Mouse (Mus musculus) liver, postnatal 0 days (tissue): ENCODE measurements around the gene Cxcr4. TPM values are rescaled to one million over a fixed set of nuclear protein-coding genes. Genes with fewer than 3 reads are reported as not detected.

ENCODE experiments used
- ATAC-seq: fragments of 200-750 bp; cut with Nextera tagmentation; 2 replicates; pipeline ENCODE4 v1.8.0; 2017; ENCODE audit warnings: mild to moderate bottlenecking, moderate library complexity
- DNase-seq: peaks from one replicate; pipeline ENCODE4 v3.0.0-alpha.2; 2016
- H3K27ac ChIP-seq: fragments of 300-500 bp; sonication (generic); 2 replicates; pipeline ENCODE4 v1.5.1; 2014; ENCODE audit warnings: antibody characterized with exemption, moderate library complexity, mild to moderate bottlenecking, low read depth
- H3K27me3 ChIP-seq: fragments of 300-500 bp; sonication (generic); 2 replicates; pipeline ENCODE4 v1.6.1; 2014; ENCODE audit warnings: low read length, control low read depth, mixed read lengths; ENCODE audit not compliant: insufficient read depth
- H3K36me3 ChIP-seq: fragments of 300-500 bp; sonication (generic); replicated peaks from 2 replicates; pipeline ENCODE4 v1.6.1; 2014; ENCODE audit warnings: mild to moderate bottlenecking, control low read depth, low read length, moderate library complexity, mixed read lengths; ENCODE audit not compliant: insufficient read depth
- H3K4me1 ChIP-seq: fragments of 300-500 bp; sonication (generic); 2 replicates; pipeline ENCODE4 v1.6.1; 2014; ENCODE audit warnings: antibody characterized with exemption, mild to moderate bottlenecking, control low read depth; ENCODE audit not compliant: insufficient read depth
- H3K4me2 ChIP-seq: fragments of 300-500 bp; sonication (generic); 2 replicates; pipeline ENCODE4 v1.6.1; 2014; ENCODE audit warnings: low read depth, mild to moderate bottlenecking, low read length, moderate library complexity, mixed read lengths
- H3K4me3 ChIP-seq: fragments of 300-500 bp; sonication (generic); 2 replicates; pipeline ENCODE4 v1.5.1; 2014; ENCODE audit warnings: low read depth, low read length
- H3K9ac ChIP-seq: fragments of 300-500 bp; sonication (generic); replicated peaks from 2 replicates; pipeline ENCODE4 v1.6.1; 2014; ENCODE audit warnings: mild to moderate bottlenecking, moderate library complexity
- H3K9me3 ChIP-seq: fragments of 300-500 bp; sonication (generic); 2 replicates; pipeline ENCODE4 v1.6.1; 2016; ENCODE audit warnings: mild to moderate bottlenecking, control low read depth, low read length, mixed read lengths
- CTCF ChIP-seq: sonication (generic); IDR thresholded peaks from 2 replicates; pipeline ENCODE4 v1.5.1; 2016; ENCODE audit warnings: antibody characterized with exemption, low read depth
- EP300 ChIP-seq: IDR thresholded peaks from 2 replicates; pipeline ENCODE4 v1.6.1; 2016; ENCODE audit warnings: antibody characterized with exemption, low read depth, mild to moderate bottlenecking
- WGBS: fragments of 180-500 bp; shearing (Covaris S2); extraction: QIAGEN DNeasy Blood & Tissue Kit; methylation state at CpG from one replicate; pipeline ENCODE4 v1.1.7; 2014; ENCODE audit not compliant: insufficient replicate concordance; 5-methylcytosine and 5-hydroxymethylcytosine counted together
- polyA plus RNA-seq: library from polyadenylated mRNA; unstranded; fragments of >200 nt; fragmentation: Nextera tagmentation; extraction: Ambion mirVana; gene quantifications from 2 replicates; pipeline ENCODE4 v1.2.1, GENCODE M21; 2015

Gene Cxcr4
- polyA plus RNA-seq, 1 experiment from 2014 or later, result 5.5 TPM

DNA sequence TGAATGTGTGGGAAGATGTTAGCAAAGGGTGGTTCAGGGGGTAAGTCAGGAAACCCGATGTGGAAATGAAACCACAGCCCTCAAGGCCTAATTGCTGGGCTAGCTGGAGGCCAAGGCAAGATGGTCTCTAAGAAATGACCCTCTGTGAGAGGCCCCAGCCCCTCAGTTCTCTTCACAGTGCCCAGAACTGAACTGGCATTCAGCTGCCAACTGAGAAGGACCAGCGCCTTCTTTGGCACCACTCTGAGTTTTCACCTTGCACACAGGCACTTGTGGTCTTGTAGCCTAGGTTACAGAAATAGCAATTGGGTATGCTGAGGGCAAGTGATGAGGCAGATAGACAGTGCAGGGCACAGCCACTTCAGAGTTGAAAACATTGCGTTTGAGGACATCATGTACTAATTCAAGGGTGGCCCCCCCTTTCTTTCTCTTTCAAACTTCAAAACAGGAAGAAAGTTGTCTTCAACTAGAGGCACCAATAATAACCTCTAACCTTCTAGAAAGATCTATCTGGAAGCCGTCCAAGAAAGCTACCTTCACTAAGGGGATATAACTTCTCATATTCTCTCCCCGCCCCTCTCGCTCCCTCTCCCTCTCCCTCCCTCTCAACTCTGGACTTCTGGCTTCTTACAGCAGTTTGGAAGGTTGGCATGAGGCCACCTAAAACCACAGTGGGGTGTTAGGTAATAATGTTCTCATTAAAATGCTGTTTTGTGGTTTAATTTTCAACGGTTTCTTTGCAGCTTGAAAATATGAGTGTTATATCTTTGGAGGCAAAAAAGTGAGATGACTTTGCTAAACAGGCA lies 22.8 kb upstream of the Cxcr4 start:
- Histone ChIP-seq H3K9me3 (no peaks in the 10 kb centered on the region), H3K9ac (no peak overlapping the region), H3K27me3 (no peaks in the 10 kb centered on the region), H3K4me3 (no peak overlapping the region), H3K4me2 (peak overlapping the region; percentile 30), H3K4me1 (peaks cover 27% of the 10 kb centered on the region), H3K27ac (peak overlapping the region; percentile 88), H3K36me3 (no peaks in the 10 kb centered on the region)
- peak; percentile 54 for DNase-seq
- 30% methylated on average over 7 of the region's 7 CpGs for WGBS
- TF ChIP-seq CTCF (no peak), EP300 (peak; percentile 91)
- peak; percentile 84 for ATAC-seq

DNA sequence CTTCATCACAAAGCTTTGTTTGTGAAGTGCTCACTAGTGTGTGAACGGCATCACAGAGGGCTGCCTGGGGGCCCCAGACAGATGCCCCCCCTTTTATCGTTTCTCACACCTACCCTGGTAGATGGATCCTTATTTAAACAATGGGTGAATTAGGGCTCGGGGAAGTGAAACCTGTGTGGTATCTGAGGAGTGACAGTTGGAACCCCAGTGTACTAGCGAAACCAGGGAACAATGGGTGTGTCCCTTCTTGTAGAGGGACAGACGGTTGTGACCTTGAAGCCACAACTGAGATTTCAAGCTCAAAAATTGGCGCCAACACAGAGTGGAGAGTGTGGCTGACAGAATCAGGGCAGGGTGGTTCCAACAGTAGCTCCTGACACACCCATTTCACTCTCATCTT lies 16.0 kb upstream of the Cxcr4 start:
- WGBS, result 25% methylated on average over 6 of the region's 6 CpGs
- no peak overlapping the region for H3K4me2 ChIP-seq
- peak; percentile 69 for ATAC-seq

DNA sequence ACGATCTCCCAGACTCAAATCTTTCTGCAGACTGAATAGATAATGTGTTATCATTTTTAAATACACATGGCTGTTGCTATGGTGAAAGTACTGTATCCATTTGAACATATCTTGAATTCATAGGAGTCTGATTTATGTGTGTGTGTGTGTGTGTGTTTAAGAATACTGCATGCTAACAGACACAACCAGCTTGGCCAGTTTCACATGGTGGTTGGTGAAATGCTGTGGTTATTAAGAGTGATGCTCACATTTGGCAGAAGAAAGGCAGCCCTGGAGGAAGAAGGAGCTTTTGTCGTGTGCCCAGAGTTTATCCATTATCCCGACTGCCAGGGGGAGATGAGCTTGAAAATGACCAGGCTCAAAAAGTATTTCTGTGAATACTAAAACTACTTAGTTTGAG lies 15.3 kb upstream of the Cxcr4 start:
- TF ChIP-seq EP300, result no peak
- no peak for TF ChIP-seq CTCF
- no peaks in the 10 kb centered on the region for H3K36me3 ChIP-seq
- no peaks in the 10 kb centered on the region for H3K27me3 ChIP-seq
- 0 out of 2 replicates have a peak, but pooled peaks cover 3% of the 10 kb centered on the region for H3K4me1 ChIP-seq
- WGBS, result 54% methylated on average over 3 of the region's 3 CpGs
- no peaks in the 10 kb centered on the region for H3K9me3 ChIP-seq
- peak overlapping the region; percentile 49; the same call in 1 of the 2 replicates for H3K27ac ChIP-seq
- no peak overlapping the region for H3K4me2 ChIP-seq
- no peak for ATAC-seq
- DNase-seq, result no peak
- no peak overlapping the region for H3K4me3 ChIP-seq
- H3K9ac ChIP-seq, result no peak overlapping the region

More for the DNA sequence above, 16.0 kb upstream of the Cxcr4 start:
- no peak overlapping the region for H3K9ac ChIP-seq
- H3K27ac ChIP-seq, result peak overlapping the region; percentile 44
- TF ChIP-seq EP300 (peak; percentile 85), CTCF (no peak)
- no peaks in the 10 kb centered on the region for H3K36me3 ChIP-seq
- peak; percentile 31 for DNase-seq
- 0 out of 2 replicates have a peak, but pooled peaks cover 6% of the 10 kb centered on the region for H3K4me1 ChIP-seq
- no peak overlapping the region for H3K4me3 ChIP-seq
- no peaks in the 10 kb centered on the region for H3K9me3 ChIP-seq
- H3K27me3 ChIP-seq, result no peaks in the 10 kb centered on the region

DNA sequence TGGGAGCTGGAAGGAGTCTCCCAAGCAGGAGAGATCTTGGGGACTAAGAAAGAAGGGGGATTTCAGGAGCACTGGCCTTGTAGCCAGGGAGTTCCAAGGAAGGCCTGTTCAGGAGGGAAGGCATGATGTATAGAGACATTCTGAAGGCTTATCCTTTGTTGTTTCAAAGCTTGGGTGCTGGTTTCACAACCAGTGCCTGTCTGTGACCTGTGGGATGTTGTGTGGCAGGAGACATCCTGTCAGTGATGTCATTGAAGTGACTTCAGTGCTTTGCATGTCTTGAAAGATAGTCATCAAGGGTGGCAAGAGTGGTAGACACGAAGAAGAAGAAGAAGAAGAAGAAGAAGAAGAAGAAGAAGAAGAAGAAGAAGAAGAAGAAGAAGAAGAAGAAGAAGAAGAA lies 13.7 kb upstream of the Cxcr4 start:
- Histone ChIP-seq H3K4me1 (no peaks in the 10 kb centered on the region), H3K9ac (no peak overlapping the region), H3K4me3 (no peak overlapping the region), H3K9me3 (no peaks in the 10 kb centered on the region), H3K36me3 (no peaks in the 10 kb centered on the region), H3K27ac (no peak overlapping the region), H3K4me2 (no peak overlapping the region), H3K27me3 (no peaks in the 10 kb centered on the region)
- no peak for ATAC-seq
- WGBS, result 41% methylated on average over 1 of the region's 1 CpGs
- TF ChIP-seq EP300 (no peak), CTCF (no peak)
- no peak for DNase-seq

DNA sequence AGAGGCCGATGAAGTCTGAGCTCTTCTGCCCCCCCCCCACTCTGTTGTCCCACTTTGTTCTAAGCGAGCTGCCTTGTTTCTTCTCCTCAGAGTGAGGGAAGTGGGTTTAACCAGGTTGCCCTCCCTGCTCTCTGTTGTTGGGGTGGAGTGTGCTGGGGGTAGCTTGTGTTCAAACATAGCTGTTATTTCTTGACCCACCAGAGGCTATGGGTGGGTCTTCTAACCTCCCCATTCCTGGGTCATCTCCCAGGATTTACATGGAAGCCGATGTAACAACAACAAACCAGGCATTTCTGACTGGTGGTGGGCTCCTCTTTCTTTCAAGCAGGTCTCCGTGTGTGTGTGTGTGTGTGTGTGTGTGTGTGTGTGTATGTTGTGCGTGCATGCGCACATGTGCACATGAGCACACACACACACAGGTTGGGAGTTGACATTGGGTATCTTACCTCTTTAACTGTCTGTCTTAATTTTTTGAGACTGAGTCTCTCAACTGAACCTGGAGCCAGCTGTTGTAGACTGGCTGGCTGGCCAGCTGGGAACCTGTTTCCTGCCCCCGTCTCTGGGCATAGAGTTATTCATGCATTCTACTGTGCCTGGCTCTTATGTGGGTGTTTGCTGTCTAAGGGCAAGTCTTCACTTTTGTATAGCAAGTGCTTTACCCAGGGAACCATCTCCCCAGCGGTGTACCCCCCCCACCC lies 10.7 kb upstream of the Cxcr4 start:
- ATAC-seq, result peak; percentile 50; the same call in 1 of the 2 replicates
- Histone ChIP-seq H3K4me2 (no peak overlapping the region), H3K27ac (peak overlapping the region; percentile 66; the same call in 1 of the 2 replicates), H3K9me3 (no peaks in the 10 kb centered on the region), H3K4me3 (no peak overlapping the region), H3K36me3 (no peaks in the 10 kb centered on the region), H3K4me1 (no peaks in the 10 kb centered on the region), H3K9ac (no peak overlapping the region), H3K27me3 (no peaks in the 10 kb centered on the region)
- no peak for DNase-seq
- 65% methylated on average over 8 of the region's 8 CpGs for WGBS
- TF ChIP-seq EP300 (no peak), CTCF (no peak)

DNA sequence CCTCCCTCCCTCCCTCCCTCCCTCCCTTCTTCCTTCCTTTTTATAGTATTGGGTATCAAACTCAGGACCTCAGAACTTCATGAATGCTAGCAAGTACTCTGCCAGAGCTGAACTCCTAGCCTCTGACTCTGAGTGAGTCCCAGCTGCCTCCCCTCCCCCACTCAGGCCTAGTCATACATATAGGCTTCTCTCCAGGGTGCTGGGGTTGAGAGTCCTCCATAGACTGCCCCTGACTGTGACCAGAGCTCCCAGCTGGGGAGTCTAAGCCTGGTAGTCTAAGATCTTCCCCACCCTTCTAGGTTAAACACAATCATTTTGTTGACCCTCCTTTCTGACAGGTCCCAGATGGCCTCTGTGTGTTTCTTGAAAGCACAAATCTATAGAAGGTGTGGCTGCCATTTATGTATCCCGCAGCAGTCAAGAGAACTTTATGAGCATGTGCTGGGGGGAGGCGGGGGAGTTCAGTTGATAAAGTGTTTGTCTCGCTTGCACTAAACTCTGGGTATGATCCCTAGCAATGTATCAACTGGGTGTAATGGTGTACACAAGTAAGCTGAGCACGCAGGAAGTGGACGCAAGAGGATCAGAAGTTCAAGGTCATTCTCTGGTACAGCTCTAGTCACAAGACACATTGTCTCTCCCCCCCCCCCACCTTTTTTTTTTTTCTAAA lies 10.1 kb upstream of the Cxcr4 start:
- Histone ChIP-seq H3K4me2 (no peak overlapping the region), H3K4me1 (no peaks in the 10 kb centered on the region), H3K27ac (peak overlapping the region; percentile 51; the same call in 1 of the 2 replicates), H3K9me3 (no peaks in the 10 kb centered on the region), H3K27me3 (no peaks in the 10 kb centered on the region), H3K36me3 (no peaks in the 10 kb centered on the region), H3K4me3 (no peak overlapping the region), H3K9ac (no peak overlapping the region)
- ATAC-seq, result peak; percentile 62
- DNase-seq, result peak; percentile 44
- 72% methylated on average over 5 of the region's 5 CpGs for WGBS
- TF ChIP-seq CTCF (no peak), EP300 (no peak)
